Mouse (Mus musculus): ENCODE measurements around the gene Selenop.
"Not testable (repeated sequence)": the region's sequence is repeated elsewhere in the genome, so short reads cannot be mapped to it uniquely, and the experiment has no call there.

Gene Selenop

GRCm38 (mm10) chr15:3268247-3268646 is at the start of gene Selenop:
Selenop (plus strand) TSS chr15:3268547.
- DNase-seq (ENCODE audit: inconsistent age in 2 of 2, low spot score in 1 of 2): no peak

- DNase-seq (ENCODE audit: inconsistent age in 2 of 2, low spot score in 1 of 2): not testable (repeated sequence)
Measured at GRCm38 (mm10) chr15:3218668-3219067, 49.7 kb upstream of the Selenop start.

- DNase-seq (ENCODE audit: inconsistent age in 2 of 2, low spot score in 1 of 2): no peak
Measured at GRCm38 (mm10) chr15:3222803-3223437, 45.4 kb upstream of the Selenop start.

GRCm38 (mm10) chr15:3226573-3226972 is 41.8 kb upstream of the Selenop start:
- DNase-seq (ENCODE audit: inconsistent age in 2 of 2, low spot score in 1 of 2): no peak

- peak; percentile 23 to 73 for DNase-seq (ENCODE audit: inconsistent age in 2 of 2, low spot score in 1 of 2)
Measured at GRCm38 (mm10) chr15:3228185-3228584, 40.2 kb upstream of the Selenop start.

GRCm38 (mm10) chr15:3228990-3229389 is 39.4 kb upstream of the Selenop start:
- DNase-seq (ENCODE audit: inconsistent age in 2 of 2, low spot score in 1 of 2): no peak

GRCm38 (mm10) chr15:3231004-3231403 is 37.3 kb upstream of the Selenop start:
- DNase-seq (ENCODE audit: inconsistent age in 2 of 2, low spot score in 1 of 2): no peak

- DNase-seq (ENCODE audit: inconsistent age in 2 of 2, low spot score in 1 of 2): peak; percentile 42 to 72
Measured at GRCm38 (mm10) chr15:3232168-3232835, 36.0 kb upstream of the Selenop start.

- DNase-seq (ENCODE audit: inconsistent age in 2 of 2, low spot score in 1 of 2): no peak
Measured at GRCm38 (mm10) chr15:3233837-3234551, 34.4 kb upstream of the Selenop start.

GRCm38 (mm10) chr15:3236338-3236737 is 32.0 kb upstream of the Selenop start:
- no peak for DNase-seq (ENCODE audit: inconsistent age in 2 of 2, low spot score in 1 of 2)

- DNase-seq (ENCODE audit: inconsistent age in 2 of 2, low spot score in 1 of 2): no peak
Measured at GRCm38 (mm10) chr15:3237963-3238362, 30.4 kb upstream of the Selenop start.

GRCm38 (mm10) chr15:3245036-3245435 is 23.3 kb upstream of the Selenop start:
- DNase-seq (ENCODE audit: inconsistent age in 2 of 2, low spot score in 1 of 2): not testable (repeated sequence)

GRCm38 (mm10) chr15:3250620-3251019 is 17.7 kb upstream of the Selenop start:
- DNase-seq (ENCODE audit: inconsistent age in 2 of 2, low spot score in 1 of 2): no peak

- DNase-seq (ENCODE audit: inconsistent age in 2 of 2, low spot score in 1 of 2): peak in 1 of 2 experiments; percentile 46
Measured at GRCm38 (mm10) chr15:3251031-3251717, 17.2 kb upstream of the Selenop start.

GRCm38 (mm10) chr15:3251718-3252067 is 16.7 kb upstream of the Selenop start:
- peak in 1 of 2 experiments; percentile 48 for DNase-seq (ENCODE audit: inconsistent age in 2 of 2, low spot score in 1 of 2)

- peak in 1 of 2 experiments; percentile 65 for DNase-seq (ENCODE audit: inconsistent age in 2 of 2, low spot score in 1 of 2)
Measured at GRCm38 (mm10) chr15:3259025-3259424, 9.3 kb upstream of the Selenop start.

GRCm38 (mm10) chr15:3260309-3260708 is 8.0 kb upstream of the Selenop start:
- DNase-seq (ENCODE audit: inconsistent age in 2 of 2, low spot score in 1 of 2): peak in 1 of 2 experiments; percentile 45

- no peak for DNase-seq (ENCODE audit: inconsistent age in 2 of 2, low spot score in 1 of 2)
Measured at GRCm38 (mm10) chr15:3262883-3263282, 5.5 kb upstream of the Selenop start.

GRCm38 (mm10) chr15:3264293-3264692 is 4.1 kb upstream of the Selenop start:
- DNase-seq (ENCODE audit: inconsistent age in 2 of 2, low spot score in 1 of 2): no peak

- no peak for DNase-seq (ENCODE audit: inconsistent age in 2 of 2, low spot score in 1 of 2)
Measured at GRCm38 (mm10) chr15:3264828-3265227, 3.5 kb upstream of the Selenop start.

- DNase-seq (ENCODE audit: inconsistent age in 2 of 2, low spot score in 1 of 2): no peak
Measured at GRCm38 (mm10) chr15:3269496-3269895, 1.1 kb downstream of the Selenop start.

Measured in adrenal gland, adult (tissue).